Mouse (Mus musculus): ENCODE data around the gene Ttll3.
A peak's percentile ranks its signal among the peaks of the same experiment; 100 is the strongest.

GRCm38 (mm10) chr6:113377496-113378385 lies 11.3 kb upstream of the Ttll3 start, which contains the start of the genes Tada3 and Arpc4:
- no peak for TF ChIP-seq CTCF (IDR thresholded peaks at IDR 0.05; ENCODE audit: borderline replicate concordance, insufficient read depth, low read depth, low read length)
- peak; percentile 61; the same call in 1 of the 2 replicates for TF ChIP-seq POLR2A (IDR thresholded peaks at IDR 0.05; ENCODE audit: borderline replicate concordance, insufficient read depth, low read length)
